Comparison of ENCODE assay signal across 8 mouse cellular contexts in the genomic region with DNA sequence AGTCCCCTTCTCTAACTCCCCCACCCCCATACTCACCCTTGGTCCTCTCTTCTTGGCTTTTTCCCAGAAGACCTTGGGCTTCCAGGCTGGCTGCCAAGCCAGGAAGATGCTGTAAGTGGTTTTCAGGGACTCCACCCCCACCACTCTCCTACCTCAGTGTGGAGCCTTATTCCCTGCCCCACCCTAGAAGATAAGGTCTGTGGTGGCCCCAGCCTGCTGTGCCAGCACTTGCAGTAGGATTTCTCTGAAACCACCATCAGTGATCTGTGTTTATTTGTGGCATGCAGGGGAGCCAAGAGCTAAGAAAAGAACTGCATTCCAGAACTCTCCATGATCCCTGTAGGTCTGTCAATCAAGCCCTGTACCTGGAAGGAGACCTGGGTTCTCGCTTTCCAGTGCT.
DNase-seq lines count a peak whose midpoint lies in the region; ATAC-seq and TF ChIP-seq lines count a peak whose summit lies in the region.

No protein-coding gene starts in this region.

- H3K4me1 ChIP-seq in kidney, postnatal 0 days (replicated peaks; ENCODE audit: insufficient read depth, low read length): peaks cover 16% of the 10 kb centered on the region; the same call in 1 of the 2 replicates

- no peaks in the 10 kb centered on the region for H3K9me3 ChIP-seq in kidney, postnatal 0 days (replicated peaks; ENCODE audit: low read length)

- H3K4me3 ChIP-seq in kidney, postnatal 0 days (replicated peaks; ENCODE audit: low read depth, low read length): no peak overlapping the region

- H3K9ac ChIP-seq in kidney, postnatal 0 days (ENCODE audit: low read depth, low read length): no peak overlapping the region

- no peaks in the 10 kb centered on the region for H3K27me3 ChIP-seq in kidney, postnatal 0 days (ENCODE audit: insufficient read depth, low read length)

- no peak overlapping the region for H3K27ac ChIP-seq in kidney, postnatal 0 days

- H3K4me2 ChIP-seq in kidney, postnatal 0 days (ENCODE audit: low read length): no peak overlapping the region

- H3K36me3 ChIP-seq in kidney, postnatal 0 days (ENCODE audit: insufficient read depth, low read length): no peaks in the 10 kb centered on the region

- 56% methylated on average over 1 of the region's 1 CpGs for WGBS in kidney, postnatal 0 days

- ATAC-seq in kidney, postnatal 0 days (replicated peaks; ENCODE audit: low FRiP score, low read depth): no peak

- no peak for TF ChIP-seq CTCF in kidney, postnatal 0 days (IDR thresholded peaks at IDR 0.05; ENCODE audit: low read depth)

- peak; percentile 18 to 30 for DNase-seq in urinary bladder, adult 18-20 months (ENCODE audit: low spot score in 2 of 2)
- no peak for DNase-seq in urinary bladder, postnatal 10 days (ENCODE audit: low spot score)
- peak; percentile 55 for DNase-seq in heart, adult 8-10 months (ENCODE audit: low spot score)
- peak; percentile 25 for DNase-seq in kidney, postnatal 0 days (ENCODE audit: low spot score)
- DNase-seq in skeletal muscle tissue, adult 2 months (ENCODE audit: low read depth, low spot score): peak; percentile 56
- DNase-seq in right cerebral cortex, adult 2 months (ENCODE audit: low spot score in 2 of 2): no peak
- no peak for DNase-seq in spleen, postnatal 10 days (ENCODE audit: low spot score in 2 of 2)
- no peak for DNase-seq in cerebellum, adult 9-10 months

Comparison
In these comparisons a context has a peak if more than half of its experiments do, and no peak if none do; other contexts are left out.
1. DNase-seq: peak in urinary bladder, adult 18-20 months (2 of 2), heart, adult 8-10 months (single experiment), kidney, postnatal 0 days (single experiment) and skeletal muscle tissue, adult 2 months (single experiment); none in urinary bladder, postnatal 10 days (single experiment), right cerebral cortex, adult 2 months (0 of 2), spleen, postnatal 10 days (0 of 2) and cerebellum, adult 9-10 months (single experiment).